Mouse (Mus musculus) adipocyte (in vitro differentiated cells): ENCODE measurements around the gene Foxi1.
"Not testable (repeated sequence)": the region's sequence is repeated elsewhere in the genome, so short reads cannot be mapped to it uniquely, and the experiment has no call there.

ENCODE experiments used
- DNase-seq: peaks from one replicate; pipeline ENCODE4 v3.0.0-alpha.2; 2016; ENCODE audit warnings: low spot score

The Foxi1 gene

GRCm38 (mm10) chr11:34207989-34208388, at the start of gene Foxi1:
Gene Foxi1, minus strand, starts transcription at chr11:34208089.
- no peak for DNase-seq

GRCm38 (mm10) chr11:34242979-34243378, 35.1 kb upstream of the Foxi1 start:
- DNase-seq, result no peak

GRCm38 (mm10) chr11:34240252-34240651, 32.4 kb upstream of the Foxi1 start:
- no peak for DNase-seq

GRCm38 (mm10) chr11:34239691-34240090, 31.8 kb upstream of the Foxi1 start:
- no peak for DNase-seq

- DNase-seq, result no peak
Observed at GRCm38 (mm10) chr11:34236885-34237284, 29.0 kb upstream of the Foxi1 start.

- no peak for DNase-seq
Observed at GRCm38 (mm10) chr11:34236091-34236759, 28.3 kb upstream of the Foxi1 start.

- no peak for DNase-seq
Observed at GRCm38 (mm10) chr11:34228758-34229364, 21.0 kb upstream of the Foxi1 start.

GRCm38 (mm10) chr11:34227180-34227579, 19.3 kb upstream of the Foxi1 start:
- no peak for DNase-seq

GRCm38 (mm10) chr11:34220596-34220995, 12.7 kb upstream of the Foxi1 start:
- DNase-seq, result not testable (repeated sequence)

- peak; percentile 16 for DNase-seq
Observed at GRCm38 (mm10) chr11:34212853-34213252, 5.0 kb upstream of the Foxi1 start.

GRCm38 (mm10) chr11:34202769-34203168, 5.1 kb downstream of the Foxi1 start:
- no peak for DNase-seq

- DNase-seq, result no peak
Observed at GRCm38 (mm10) chr11:34195142-34195541, 12.7 kb downstream of the Foxi1 start.

GRCm38 (mm10) chr11:34194158-34194941, 13.5 kb downstream of the Foxi1 start:
- DNase-seq, result no peak

GRCm38 (mm10) chr11:34193658-34194057, 14.2 kb downstream of the Foxi1 start:
- DNase-seq, result no peak

GRCm38 (mm10) chr11:34184266-34184665, 23.6 kb downstream of the Foxi1 start:
- no peak for DNase-seq

GRCm38 (mm10) chr11:34181214-34182117, 26.4 kb downstream of the Foxi1 start:
- no peak for DNase-seq

GRCm38 (mm10) chr11:34178752-34179151, 29.1 kb downstream of the Foxi1 start:
- no peak for DNase-seq

- DNase-seq, result no peak
Observed at GRCm38 (mm10) chr11:34176371-34176770, 31.5 kb downstream of the Foxi1 start.

GRCm38 (mm10) chr11:34171221-34171620, 36.7 kb downstream of the Foxi1 start:
- DNase-seq, result no peak

GRCm38 (mm10) chr11:34169464-34169894, 38.4 kb downstream of the Foxi1 start:
- DNase-seq, result no peak

- no peak for DNase-seq
Observed at GRCm38 (mm10) chr11:34166392-34166791, 41.5 kb downstream of the Foxi1 start.

- DNase-seq, result no peak
Observed at GRCm38 (mm10) chr11:34165278-34165677, 42.6 kb downstream of the Foxi1 start.
